Mouse (Mus musculus) limb, embryonic 12.5 days (tissue): ENCODE measurements at regions not wholly inside any gene's neighbourhood (a gene's known extent, or its start where the extent isn't known, plus 50 kb on each side); places are given as distances from the start of the nearest gene placed in this dataset.

ENCODE experiments used
- ATAC-seq: fragments of 200-750 bp; cut with Nextera tagmentation; 2 replicates; pipeline ENCODE4 v1.8.0; 2017; ENCODE audit warnings: low read depth, moderate TSS enrichment; ENCODE audit not compliant: insufficient number of reproducible peaks, insufficient read depth, low FRiP score, low TSS enrichment
- H3K27ac ChIP-seq: fragments of 300-500 bp; sonication (generic); 2 replicates; pipeline ENCODE4 v1.5.1; 2016; ENCODE audit warnings: mild to moderate bottlenecking, moderate library complexity
- H3K27me3 ChIP-seq: fragments of 300-500 bp; sonication (generic); 2 replicates; pipeline ENCODE4 v1.6.1; 2016; ENCODE audit warnings: mild to moderate bottlenecking, moderate library complexity
- H3K36me3 ChIP-seq: fragments of 300-500 bp; sonication (generic); 2 replicates; pipeline ENCODE4 v1.6.1; 2016; ENCODE audit warnings: mild to moderate bottlenecking, moderate library complexity
- H3K4me1 ChIP-seq: fragments of 300-500 bp; sonication (generic); replicated peaks from 2 replicates; pipeline ENCODE4 v1.6.1; 2016
- H3K4me2 ChIP-seq: fragments of 300-500 bp; sonication (generic); 2 replicates; pipeline ENCODE4 v1.6.1; 2016; ENCODE audit warnings: mild to moderate bottlenecking, moderate library complexity
- H3K4me3 ChIP-seq: fragments of 300-500 bp; sonication (generic); replicated peaks from 2 replicates; pipeline ENCODE4 v1.5.1; 2016; ENCODE audit warnings: mild to moderate bottlenecking
- H3K9ac ChIP-seq: fragments of 300-500 bp; sonication (generic); replicated peaks from 2 replicates; pipeline ENCODE4 v1.6.1; 2016; ENCODE audit warnings: mild to moderate bottlenecking, moderate library complexity
- H3K9me3 ChIP-seq: fragments of 300-500 bp; sonication (generic); 2 replicates; pipeline ENCODE4 v1.6.1; 2016; ENCODE audit warnings: mild to moderate bottlenecking, moderate library complexity
- WGBS: fragments of 180-500 bp; shearing (Covaris S2); methylation state at CpG from one replicate; pipeline ENCODE4 v1.1.7; 2016; 5-methylcytosine and 5-hydroxymethylcytosine counted together

DNA sequence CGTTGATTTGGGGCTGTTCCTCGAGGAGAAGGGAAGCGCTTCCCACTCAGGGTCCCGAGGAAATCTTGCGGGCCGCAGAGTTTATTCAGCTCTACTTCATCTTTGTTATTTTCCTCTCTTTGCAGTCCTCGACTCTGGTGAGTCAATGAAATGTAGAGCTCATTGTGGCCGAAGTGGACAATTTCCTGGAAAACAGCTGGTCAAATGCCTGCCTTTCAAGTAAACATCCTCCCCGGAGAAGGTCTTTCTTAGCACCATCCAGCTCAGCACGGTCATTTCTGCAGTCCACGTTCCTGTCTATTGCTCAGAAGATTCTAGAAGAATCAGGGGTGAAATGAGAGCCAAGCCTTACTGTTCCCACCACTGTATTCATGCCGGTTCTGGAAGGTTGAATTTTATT is 133.0 kb downstream of the Bcas1 start:
- Histone ChIP-seq H3K4me3 (no peak overlapping the region), H3K27me3 (no peaks in the 10 kb centered on the region), H3K27ac (no peak overlapping the region), H3K9me3 (no peaks in the 10 kb centered on the region), H3K9ac (no peak overlapping the region), H3K4me2 (no peak overlapping the region), H3K4me1 (peaks cover 20% of the 10 kb centered on the region), H3K36me3 (no peaks in the 10 kb centered on the region)
- WGBS: 88% methylated on average over 12 of the region's 12 CpGs
- ATAC-seq: no peak

DNA sequence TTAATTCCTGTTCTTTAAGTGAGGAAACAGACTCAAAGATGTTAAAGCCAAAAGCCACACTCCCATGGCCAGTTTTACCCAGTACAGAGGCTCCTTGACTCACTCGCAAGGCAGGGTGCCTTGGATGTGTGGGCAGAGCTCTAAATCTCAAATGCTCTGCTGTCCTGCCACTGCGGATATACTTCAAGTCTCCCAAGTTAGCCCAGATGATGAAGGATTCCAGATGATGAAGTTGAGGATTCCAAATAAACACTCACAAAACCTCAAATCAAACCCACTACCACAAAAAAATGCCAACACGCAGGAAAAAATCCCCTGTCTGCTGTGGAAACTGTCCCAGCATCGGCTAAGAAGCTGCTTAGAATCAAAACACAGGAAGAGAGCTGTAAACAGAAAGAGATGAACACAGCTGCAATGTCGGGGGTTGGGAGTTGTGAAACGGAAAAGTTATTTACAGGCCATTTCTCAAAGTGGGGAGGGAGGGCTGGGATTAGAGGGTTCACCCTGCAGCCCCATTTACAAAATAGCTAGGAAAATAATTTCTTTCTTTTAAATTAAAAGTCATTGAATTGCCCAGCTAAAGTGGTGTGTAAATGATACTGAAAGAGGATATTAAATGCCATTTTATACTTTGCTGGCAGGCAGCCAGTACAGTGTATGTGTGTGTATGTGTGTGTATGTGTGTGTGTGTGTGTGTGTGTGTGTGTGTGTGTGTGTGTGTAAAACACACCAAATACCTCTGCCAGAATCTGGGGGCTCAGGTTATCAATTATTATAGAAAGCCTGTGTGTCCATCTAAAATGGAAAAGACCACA is 135.6 kb downstream of the Bcas1 start:
- Histone ChIP-seq H3K27me3 (peaks cover 3% of the 10 kb centered on the region; the same call in 1 of the 2 replicates), H3K9me3 (no peaks in the 10 kb centered on the region), H3K9ac (no peak overlapping the region), H3K4me3 (no peak overlapping the region), H3K36me3 (no peaks in the 10 kb centered on the region), H3K4me2 (no peak overlapping the region), H3K27ac (peak overlapping the region; percentile 66), H3K4me1 (peaks cover 36% of the 10 kb centered on the region)
- 17% methylated on average over 6 of the region's 6 CpGs for WGBS
- ATAC-seq: no peak

DNA sequence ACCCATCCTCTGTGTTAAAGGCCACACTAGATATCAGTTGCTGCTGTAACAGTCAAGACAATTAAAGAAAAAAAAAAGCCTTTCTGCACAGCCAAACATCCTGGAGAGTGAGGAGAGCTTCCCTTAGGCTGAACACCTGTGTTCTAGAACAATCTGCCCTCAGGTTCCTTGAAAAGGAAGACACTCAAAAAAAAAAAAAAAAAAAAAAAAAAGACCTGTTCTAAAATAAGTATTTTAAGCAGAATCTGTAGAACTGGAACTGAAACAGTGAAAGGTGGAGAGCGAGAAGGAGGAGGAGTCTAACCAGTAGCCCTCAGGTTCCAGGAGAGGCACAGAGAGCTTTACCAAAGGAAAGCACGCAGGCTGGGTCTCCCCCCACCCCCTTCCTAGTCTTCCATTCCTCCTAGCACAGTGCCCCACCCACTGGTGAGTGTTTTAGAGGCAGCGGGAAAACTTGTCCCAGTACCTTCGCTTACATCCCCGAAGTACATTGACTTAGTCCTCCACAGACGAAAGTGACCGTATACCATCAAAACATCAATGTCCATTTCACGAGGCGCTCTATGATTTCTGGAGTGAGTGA is 138.2 kb downstream of the Bcas1 start:
- Histone ChIP-seq H3K4me3 (no peak overlapping the region), H3K36me3 (no peaks in the 10 kb centered on the region), H3K9me3 (no peaks in the 10 kb centered on the region), H3K27ac (no peak overlapping the region), H3K4me2 (no peak overlapping the region), H3K9ac (no peak overlapping the region), H3K27me3 (peaks cover 10% of the 10 kb centered on the region), H3K4me1 (peaks cover 42% of the 10 kb centered on the region)
- WGBS: 82% methylated on average over 9 of the region's 9 CpGs
- no peak for ATAC-seq

DNA sequence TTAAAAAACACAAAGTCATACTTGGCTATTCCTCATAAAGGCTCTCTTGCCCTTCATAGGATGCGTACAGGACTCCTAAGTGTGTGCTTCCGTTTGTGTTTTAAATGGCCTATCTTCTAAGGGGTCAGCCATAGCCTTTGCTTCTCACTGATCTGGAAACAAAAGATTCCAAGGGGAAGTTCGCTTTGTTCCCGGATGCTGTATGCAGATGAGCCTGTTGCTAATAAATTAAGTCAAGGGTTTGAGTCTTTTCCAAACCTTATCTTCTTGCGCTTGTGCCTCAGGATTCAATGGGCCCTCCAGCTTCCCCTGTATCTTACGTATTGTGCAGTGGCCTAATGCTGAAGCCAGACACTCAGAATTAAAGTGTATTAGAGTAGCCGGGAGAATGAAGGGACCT is 138.9 kb downstream of the Bcas1 start:
- no peak for ATAC-seq
- Histone ChIP-seq H3K27me3 (peaks cover 10% of the 10 kb centered on the region), H3K4me1 (peaks cover 42% of the 10 kb centered on the region), H3K4me2 (no peak overlapping the region), H3K36me3 (no peaks in the 10 kb centered on the region), H3K9me3 (no peaks in the 10 kb centered on the region), H3K27ac (no peak overlapping the region), H3K4me3 (no peak overlapping the region), H3K9ac (no peak overlapping the region)
- WGBS: 85% methylated on average over 7 of the region's 7 CpGs

DNA sequence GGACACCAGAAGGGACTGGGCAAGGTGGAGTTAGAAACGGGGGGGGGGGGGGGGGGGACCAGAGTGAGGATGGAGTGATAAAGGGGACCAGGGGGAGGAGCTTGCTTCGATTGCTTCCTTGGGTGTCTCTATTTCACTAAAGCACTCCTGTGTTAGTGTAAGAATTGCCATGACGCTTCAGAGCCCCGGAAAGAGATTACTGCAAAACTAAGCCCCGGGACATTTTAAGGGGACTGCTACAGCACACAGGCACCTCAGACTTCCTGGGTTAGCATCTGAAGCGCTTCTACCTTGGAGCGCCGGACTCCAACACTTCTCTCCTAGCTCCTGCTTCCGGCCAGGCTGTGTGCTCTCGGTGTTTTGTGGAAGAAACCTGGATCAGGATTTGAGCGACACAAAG is 139.4 kb downstream of the Bcas1 start:
- H3K4me1 ChIP-seq: peaks cover 42% of the 10 kb centered on the region
- peak overlapping the region; percentile 81 for H3K4me2 ChIP-seq
- no peaks in the 10 kb centered on the region for H3K36me3 ChIP-seq
- no peak overlapping the region; the same call in 1 of the 2 replicates for H3K4me3 ChIP-seq
- 13% methylated on average over 10 of the region's 11 CpGs for WGBS
- no peak overlapping the region; the same call in 1 of the 2 replicates for H3K9ac ChIP-seq
- peak overlapping the region; percentile 29; the same call in 1 of the 2 replicates for H3K27ac ChIP-seq
- ATAC-seq: no peak
- peaks cover 10% of the 10 kb centered on the region for H3K27me3 ChIP-seq
- no peaks in the 10 kb centered on the region for H3K9me3 ChIP-seq

DNA sequence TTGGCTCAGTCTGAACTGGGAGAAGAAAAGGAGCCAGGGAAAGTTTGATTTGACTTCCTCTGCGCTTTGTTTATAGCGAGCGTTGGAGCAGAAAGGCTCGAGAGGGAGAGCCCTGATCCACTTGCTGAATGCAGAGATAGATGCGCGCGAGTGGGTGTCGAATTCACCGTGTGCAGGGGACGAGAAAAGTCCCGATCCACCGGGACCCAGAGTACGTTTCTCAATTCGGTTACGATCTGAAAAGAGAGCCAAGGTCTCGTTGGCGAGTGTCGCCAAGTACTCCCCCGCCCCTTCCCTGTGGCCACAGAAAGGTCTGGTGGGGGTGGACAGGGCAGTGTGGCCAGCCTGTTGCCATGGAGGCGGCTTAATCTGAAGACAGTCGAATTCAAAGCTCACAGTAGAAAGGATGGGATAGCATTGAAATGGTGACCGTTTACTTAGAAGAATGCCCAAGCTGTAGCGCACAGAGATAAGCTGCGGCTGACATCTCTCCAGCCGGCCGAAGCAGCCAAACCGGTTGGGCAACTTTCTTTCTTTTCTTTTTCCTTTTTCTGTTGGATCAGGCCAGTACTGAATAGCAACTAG is 139.5 kb upstream of the Zfp217 start:
- peaks cover 37% of the 10 kb centered on the region for H3K4me1 ChIP-seq
- H3K4me3 ChIP-seq: peak overlapping the region; percentile 41
- WGBS: under 1% methylated on average over 27 of the region's 27 CpGs
- H3K9me3 ChIP-seq: no peaks in the 10 kb centered on the region
- peak overlapping the region; percentile 81 for H3K4me2 ChIP-seq
- H3K27ac ChIP-seq: no peak overlapping the region
- no peaks in the 10 kb centered on the region for H3K36me3 ChIP-seq
- no peak for ATAC-seq
- peak overlapping the region; percentile 58 for H3K9ac ChIP-seq
- peaks cover 10% of the 10 kb centered on the region for H3K27me3 ChIP-seq

DNA sequence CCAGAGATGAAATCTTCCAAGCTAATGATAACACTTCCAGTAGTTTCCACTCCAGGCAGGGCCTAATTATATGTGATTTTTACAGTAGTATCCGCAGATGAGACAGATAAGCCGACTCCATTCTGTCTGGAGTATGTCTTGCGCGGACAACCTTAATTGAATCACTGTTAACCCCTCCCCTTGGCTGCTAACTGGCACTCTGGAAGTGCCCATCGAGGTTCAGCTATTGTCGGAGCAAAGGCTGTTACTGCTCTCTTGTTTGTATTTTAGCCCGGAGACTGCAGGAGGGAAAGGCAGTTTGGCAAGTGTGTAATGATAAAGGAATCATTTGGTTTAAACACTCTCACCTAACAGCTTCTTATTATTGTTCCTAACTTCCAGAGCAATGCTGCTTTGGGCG is 138.9 kb upstream of the Zfp217 start:
- no peak for ATAC-seq
- H3K9ac ChIP-seq: no peak overlapping the region
- 10% methylated on average over 8 of the region's 8 CpGs for WGBS

DNA sequence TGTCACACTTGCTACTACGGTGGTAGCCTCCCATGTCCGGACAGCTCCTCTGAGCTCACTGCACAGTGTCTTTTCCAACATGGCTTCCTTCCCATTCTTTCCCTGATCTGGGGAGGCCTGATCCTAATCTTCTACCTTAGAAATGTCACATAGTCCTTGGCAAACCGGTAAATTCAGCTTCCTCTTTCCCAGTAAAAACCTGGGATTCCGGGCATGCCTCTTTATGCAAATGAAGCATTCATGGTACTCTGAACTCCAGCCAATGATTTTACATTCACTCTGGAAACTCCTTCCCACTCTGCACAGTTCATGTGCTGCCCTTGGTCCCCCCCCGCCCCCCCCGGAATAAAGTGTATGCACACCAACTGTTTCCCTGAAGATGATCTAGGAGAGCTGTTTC is 134.6 kb upstream of the Zfp217 start:
- Histone ChIP-seq H3K4me3 (no peak overlapping the region), H3K4me1 (peaks cover 10% of the 10 kb centered on the region), H3K27me3 (peaks cover 7% of the 10 kb centered on the region), H3K9ac (no peak overlapping the region), H3K9me3 (no peaks in the 10 kb centered on the region), H3K27ac (no peak overlapping the region), H3K36me3 (no peaks in the 10 kb centered on the region), H3K4me2 (no peak overlapping the region)
- 83% methylated on average over 6 of the region's 6 CpGs for WGBS
- ATAC-seq: no peak

More for the DNA sequence above, 138.9 kb upstream of the Zfp217 start:
- Histone ChIP-seq H3K4me3 (no peak overlapping the region), H3K4me2 (peak overlapping the region; percentile 81), H3K4me1 (peaks cover 30% of the 10 kb centered on the region), H3K27me3 (peaks cover 10% of the 10 kb centered on the region), H3K27ac (no peak overlapping the region), H3K36me3 (no peaks in the 10 kb centered on the region), H3K9me3 (no peaks in the 10 kb centered on the region)

DNA sequence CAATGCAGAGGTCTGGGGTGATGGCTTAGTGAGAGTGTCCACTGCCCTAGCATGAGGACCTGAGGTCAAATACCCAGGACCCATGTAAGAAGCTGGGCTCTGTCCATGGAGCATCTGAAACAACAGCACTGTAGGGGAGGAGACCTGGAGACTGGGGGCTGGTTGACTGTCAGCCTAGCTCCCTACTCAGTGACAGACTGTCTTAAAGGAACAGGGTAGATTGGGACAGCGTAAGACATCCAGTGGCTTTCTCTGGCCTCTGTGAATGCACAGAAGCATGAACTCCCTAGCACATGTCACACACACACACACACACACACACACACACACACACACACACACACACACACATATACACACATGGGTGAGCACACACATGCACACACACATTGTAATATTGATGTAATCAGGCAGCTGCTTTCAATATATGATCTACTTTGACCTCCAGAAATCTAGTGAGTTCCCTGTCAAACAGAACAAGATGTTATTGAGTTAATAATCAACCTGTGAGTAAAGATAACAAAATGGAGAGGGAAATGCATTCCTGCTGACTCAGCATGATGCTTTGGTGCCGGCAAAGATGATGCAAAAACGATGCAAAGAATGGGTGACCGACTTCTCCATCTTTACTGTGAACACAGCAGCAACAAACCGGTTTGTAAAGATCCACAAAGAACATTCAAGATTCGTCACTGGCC is 133.6 kb upstream of the Zfp217 start:
- Histone ChIP-seq H3K27ac (no peak overlapping the region), H3K36me3 (no peaks in the 10 kb centered on the region), H3K4me2 (no peak overlapping the region), H3K4me1 (peaks cover 3% of the 10 kb centered on the region; the same call in 1 of the 2 replicates), H3K9me3 (no peaks in the 10 kb centered on the region), H3K4me3 (no peak overlapping the region), H3K27me3 (0 out of 2 replicates have a peak, but pooled peaks cover 3% of the 10 kb centered on the region), H3K9ac (no peak overlapping the region)
- no peak for ATAC-seq
- 86% methylated on average over 6 of the region's 6 CpGs for whole genome bisulfite sequencing

DNA sequence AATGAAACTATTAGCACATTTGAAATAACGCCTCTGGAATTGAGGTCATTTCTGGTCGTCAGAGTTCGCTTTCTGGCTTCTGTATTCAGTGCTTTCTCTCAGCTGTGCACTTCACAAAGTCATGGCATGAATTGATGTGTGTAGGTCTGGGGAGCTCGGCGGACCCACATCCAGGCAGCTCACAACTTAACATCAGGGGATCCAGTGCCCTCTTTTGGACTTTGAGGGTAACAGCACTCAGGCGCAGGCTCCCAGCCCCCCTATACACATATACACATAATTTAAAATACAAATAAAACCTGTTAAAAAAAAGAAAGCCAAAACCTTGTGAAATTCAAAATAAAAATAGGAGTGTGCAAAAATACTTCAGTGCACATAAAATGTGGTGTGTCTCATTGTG is 132.8 kb upstream of the Zfp217 start:
- no peaks in the 10 kb centered on the region for H3K36me3 ChIP-seq
- no peaks in the 10 kb centered on the region for H3K27me3 ChIP-seq
- ATAC-seq: no peak
- 66% methylated on average over 6 of the region's 6 CpGs for WGBS
- H3K4me3 ChIP-seq: no peak overlapping the region
- H3K9ac ChIP-seq: no peak overlapping the region
- no peaks in the 10 kb centered on the region for H3K9me3 ChIP-seq
- H3K27ac ChIP-seq: no peak overlapping the region
- no peak overlapping the region for H3K4me2 ChIP-seq
- peaks cover 3% of the 10 kb centered on the region; the same call in 1 of the 2 replicates for H3K4me1 ChIP-seq

DNA sequence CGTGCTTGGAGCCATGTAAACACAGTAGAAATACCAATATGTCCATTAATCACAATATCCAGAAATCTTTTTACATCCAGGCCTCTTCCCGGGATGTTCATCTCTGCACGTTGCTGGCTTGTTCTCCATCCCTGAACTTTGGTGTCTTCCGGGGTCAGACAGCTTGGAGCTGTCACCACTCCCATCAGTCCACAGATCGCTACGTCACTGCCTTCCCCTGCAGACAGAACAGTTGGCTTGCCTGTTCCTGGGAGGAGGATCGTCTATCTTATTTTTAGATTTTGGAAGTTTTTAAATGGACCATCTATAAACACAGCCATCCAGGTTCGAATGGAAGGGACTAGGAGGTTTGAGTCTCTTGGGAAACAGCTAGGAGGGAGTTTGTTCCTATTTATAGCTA is 130.0 kb upstream of the Zfp217 start:
- WGBS: 65% methylated on average over 8 of the region's 8 CpGs
- no peak for ATAC-seq
- peaks cover 3% of the 10 kb centered on the region; the same call in 1 of the 2 replicates for H3K4me1 ChIP-seq
- H3K27me3 ChIP-seq: no peaks in the 10 kb centered on the region
- no peak overlapping the region for H3K4me2 ChIP-seq
- no peak overlapping the region for H3K4me3 ChIP-seq
- no peak overlapping the region for H3K9ac ChIP-seq
- no peaks in the 10 kb centered on the region for H3K36me3 ChIP-seq
- no peak overlapping the region for H3K27ac ChIP-seq
- H3K9me3 ChIP-seq: no peaks in the 10 kb centered on the region
